Mouse (Mus musculus) thymus, adult 2 months (tissue): Measurements from ENCODE around the gene Akap13. TPM values are rescaled to one million over a fixed set of nuclear protein-coding genes. Genes with fewer than 3 reads are reported as not detected.

Source experiments
- DNase-seq: peaks from one replicate; pipeline ENCODE4 v3.0.0; 2021
- H3K27ac ChIP-seq: fragments of 200-500 bp; 2 replicates; pipeline ENCODE4 v1.5.1; 2012; ENCODE audit warnings: low read length, control low read depth; ENCODE audit not compliant: control insufficient read depth, insufficient read depth
- H3K27me3 ChIP-seq: fragments of 200-500 bp; 2 replicates; pipeline ENCODE4 v1.6.1; 2012; ENCODE audit warnings: mild to moderate bottlenecking, low read length, moderate library complexity, mixed read lengths; ENCODE audit not compliant: control insufficient read depth, insufficient read depth
- H3K36me3 ChIP-seq: fragments of 200-500 bp; 2 replicates; pipeline ENCODE4 v1.6.1; 2012; ENCODE audit warnings: mild to moderate bottlenecking, low read length, moderate library complexity; ENCODE audit not compliant: control insufficient read depth, insufficient read depth
- H3K4me1 ChIP-seq: fragments of 200-500 bp; replicated peaks from 2 replicates; pipeline ENCODE4 v1.6.1; 2012; ENCODE audit warnings: low read length; ENCODE audit not compliant: control insufficient read depth, insufficient read depth
- H3K4me3 ChIP-seq: fragments of 200-500 bp; 2 replicates; pipeline ENCODE4 v1.5.1; 2012; ENCODE audit warnings: mild to moderate bottlenecking, low read length, control low read depth, moderate library complexity; ENCODE audit not compliant: control insufficient read depth, insufficient read depth
- CTCF ChIP-seq: fragments of 200-500 bp; IDR thresholded peaks from 2 replicates; pipeline ENCODE4 v1.5.1; 2012; ENCODE audit warnings: mild to moderate bottlenecking, control low read depth, low read length, moderate library complexity, borderline replicate concordance; ENCODE audit not compliant: control insufficient read depth, poor library complexity, insufficient read depth; ENCODE audit errors: extremely low read depth
- POLR2A ChIP-seq: fragments of 200-500 bp; IDR thresholded peaks from 2 replicates; pipeline ENCODE4 v1.6.1; 2012; ENCODE audit warnings: mild to moderate bottlenecking, low read length, control low read depth, moderate library complexity; ENCODE audit not compliant: control insufficient read depth, poor library complexity, insufficient read depth; ENCODE audit errors: extremely low read depth
- WGBS: fragments of 180-500 bp; shearing (Covaris S2); methylation state at CpG from one replicate; pipeline ENCODE4 v1.1.7; 2018; 5-methylcytosine and 5-hydroxymethylcytosine counted together
- polyA plus RNA-seq: library from polyadenylated mRNA; depleted of rRNA; stranded (reverse); fragments of >200 nt; gene quantifications from 2 replicates; pipeline ENCODE4 v1.2.3, GENCODE M21; 2012

The Akap13 gene
- polyA plus RNA-seq, 1 experiment: 47.8 TPM

- no peak overlapping the region for H3K27ac ChIP-seq
- H3K4me3 ChIP-seq: no peak overlapping the region
- WGBS: 79% methylated on average over 7 of the region's 7 CpGs
- no peaks in the 10 kb centered on the region for H3K27me3 ChIP-seq
- TF ChIP-seq CTCF (no peak), POLR2A (no peak)
- no peak for DNase-seq
- H3K36me3 ChIP-seq: no peaks in the 10 kb centered on the region
- no peaks in the 10 kb centered on the region for H3K4me1 ChIP-seq
Observed at GRCm38 (mm10) chr7:75472316-75473195, 17.2 kb downstream of the Akap13 start.

GRCm38 (mm10) chr7:75473294-75473693 lies 18.0 kb downstream of the Akap13 start:
- DNase-seq: no peak
- Histone ChIP-seq H3K27ac (no peak overlapping the region), H3K4me3 (no peak overlapping the region), H3K4me1 (no peaks in the 10 kb centered on the region), H3K27me3 (no peaks in the 10 kb centered on the region), H3K36me3 (no peaks in the 10 kb centered on the region)
- WGBS: 97% methylated on average over 1 of the region's 1 CpGs
- TF ChIP-seq CTCF: no peak
- TF ChIP-seq POLR2A: no peak

GRCm38 (mm10) chr7:75474064-75474463 lies 18.7 kb downstream of the Akap13 start:
- no peak for DNase-seq
- whole genome bisulfite sequencing: 90% methylated on average over 1 of the region's 1 CpGs
- H3K27ac ChIP-seq: no peak overlapping the region
- H3K4me1 ChIP-seq: no peaks in the 10 kb centered on the region
- no peak overlapping the region for H3K4me3 ChIP-seq
- TF ChIP-seq POLR2A (no peak), CTCF (no peak)
- H3K27me3 ChIP-seq: no peaks in the 10 kb centered on the region
- no peaks in the 10 kb centered on the region for H3K36me3 ChIP-seq

GRCm38 (mm10) chr7:75474564-75475150 lies 19.3 kb downstream of the Akap13 start:
- no peak for DNase-seq

GRCm38 (mm10) chr7:75478060-75478459 lies 22.7 kb downstream of the Akap13 start:
- Histone ChIP-seq H3K4me3 (no peak overlapping the region), H3K27me3 (no peaks in the 10 kb centered on the region), H3K4me1 (no peaks in the 10 kb centered on the region), H3K36me3 (no peaks in the 10 kb centered on the region), H3K27ac (no peak overlapping the region)
- DNase-seq: no peak
- no peak for TF ChIP-seq CTCF
- no peak for TF ChIP-seq POLR2A
- 85% methylated on average over 2 of the region's 2 CpGs for WGBS

More at GRCm38 (mm10) chr7:75474564-75475150, 19.3 kb downstream of the Akap13 start:
- Histone ChIP-seq H3K27me3 (no peaks in the 10 kb centered on the region), H3K36me3 (no peaks in the 10 kb centered on the region), H3K27ac (no peak overlapping the region), H3K4me3 (no peak overlapping the region), H3K4me1 (no peaks in the 10 kb centered on the region)
- TF ChIP-seq CTCF: no peak
- TF ChIP-seq POLR2A: no peak

GRCm38 (mm10) chr7:75480721-75481426 lies 25.5 kb downstream of the Akap13 start:
- Histone ChIP-seq H3K36me3 (no peaks in the 10 kb centered on the region), H3K27me3 (no peaks in the 10 kb centered on the region), H3K27ac (no peak overlapping the region), H3K4me3 (no peak overlapping the region), H3K4me1 (no peaks in the 10 kb centered on the region)
- no peak for TF ChIP-seq CTCF
- TF ChIP-seq POLR2A: no peak
- no peak for DNase-seq
- 99% methylated on average over 6 of the region's 6 CpGs for WGBS
